Mouse (Mus musculus) CH12.LX (cell line): ENCODE data around the gene Ampd3. TPM values are rescaled to one million over a fixed set of nuclear protein-coding genes. Genes with fewer than 3 reads are reported as not detected.

Experiments used
- DNase-seq: peaks from one replicate; pipeline ENCODE4 v3.0.0-alpha.2; 2013; ENCODE audit errors: extremely low read depth
- H3K27ac ChIP-seq: 2 replicates; pipeline ENCODE4 v1.5.1; 2012; ENCODE audit warnings: low read depth, mild to moderate bottlenecking, control low read depth, moderate library complexity; ENCODE audit not compliant: insufficient read depth
- H3K27me3 ChIP-seq: replicated peaks from 2 replicates; pipeline ENCODE3; 2012; ENCODE audit warnings: inconsistent platforms
- H3K36me3 ChIP-seq, 2 experiments: replicated peaks in 1 of 2; 2 replicates each; pipeline versions ENCODE3 to v1.6.1; 2012; ENCODE audit warnings: inconsistent platforms in 1 of 2, low read length in 1 of 2, mild to moderate bottlenecking in 1 of 2, mixed read lengths in 1 of 2, moderate library complexity in 1 of 2; ENCODE audit not compliant: control insufficient read depth in 1 of 2, insufficient read depth in 1 of 2
- H3K4me1 ChIP-seq, 2 experiments: 2 replicates each; pipeline ENCODE4 v1.6.1; 2012; ENCODE audit warnings: inconsistent platforms in 1 of 2, moderate library complexity in 1 of 2; ENCODE audit not compliant: insufficient read depth in 2 of 2, control insufficient read depth in 1 of 2
- H3K4me2 ChIP-seq: 2 replicates; pipeline ENCODE4 v1.6.1; 2012; ENCODE audit warnings: low read depth, mild to moderate bottlenecking, control low read depth; ENCODE audit not compliant: poor library complexity, insufficient read depth, severe bottlenecking
- H3K4me3 ChIP-seq, 3 experiments: fragments of 150-350 bp in 1 of 3; sonication (generic) in 1 of 3; replicated peaks in 1 of 3; 2 replicates each; pipeline versions ENCODE3 to v1.5.1; 2011 to 2012; ENCODE audit warnings: low read depth in 2 of 3, low read length in 2 of 3, mild to moderate bottlenecking in 2 of 3, moderate library complexity in 2 of 3, control low read depth in 1 of 3, improper control_type of control experiment in 1 of 3, inconsistent platforms in 1 of 3, mixed read lengths in 1 of 3; ENCODE audit not compliant: poor library complexity in 1 of 3
- H3K79me2 ChIP-seq: replicated peaks from 2 replicates; pipeline ENCODE4 v1.6.1; 2012; ENCODE audit warnings: mild to moderate bottlenecking, moderate library complexity; ENCODE audit not compliant: control insufficient read depth, poor library complexity, insufficient read depth, severe bottlenecking; ENCODE audit errors: extremely low read depth
- H3K9ac ChIP-seq: 2 replicates; pipeline ENCODE4 v1.6.1; 2012; ENCODE audit warnings: low read depth, mild to moderate bottlenecking, control low read depth, moderate library complexity; ENCODE audit not compliant: insufficient read depth
- H3K9me3 ChIP-seq: replicated peaks from 2 replicates; pipeline ENCODE3; 2012; ENCODE audit warnings: low read length, inconsistent platforms, mixed read lengths
- CHD2 ChIP-seq: IDR thresholded peaks from 2 replicates; pipeline ENCODE4 v1.6.1; 2011; ENCODE audit warnings: low read length, improper control_type of control experiment
- CTCF ChIP-seq, 2 experiments: IDR thresholded peaks in 1 of 2; conservative IDR thresholded peaks in 1 of 2; 2 replicates each; pipeline ENCODE4 v1.5.1; 2011 to 2012; ENCODE audit warnings: low read depth in 2 of 2, low read length in 2 of 2, improper control_type of control experiment in 1 of 2, inconsistent platforms in 1 of 2, mild to moderate bottlenecking in 1 of 2, moderate library complexity in 1 of 2
- ETS1 ChIP-seq: conservative IDR thresholded peaks from 2 replicates; pipeline ENCODE4 v1.6.1; 2012; ENCODE audit warnings: low read depth, mild to moderate bottlenecking, inconsistent platforms, low read length, improper control_type of control experiment, moderate library complexity
- IRF4 ChIP-seq: IDR thresholded peaks from 2 replicates; pipeline ENCODE4 v1.6.1; 2014; ENCODE audit warnings: low read depth, mild to moderate bottlenecking, inconsistent platforms, low read length, improper control_type of control experiment
- JUN ChIP-seq: IDR thresholded peaks from 2 replicates; pipeline ENCODE4 v1.6.1; 2011; ENCODE audit warnings: low read depth, mild to moderate bottlenecking, low read length, improper control_type of control experiment, moderate library complexity; ENCODE audit not compliant: insufficient read depth
- KAT2A ChIP-seq: IDR thresholded peaks from 2 replicates; pipeline ENCODE4 v1.6.1; 2012; ENCODE audit warnings: low read length, improper control_type of control experiment, inconsistent platforms; ENCODE audit not compliant: insufficient replicate concordance
- MAFK ChIP-seq: IDR thresholded peaks from 2 replicates; pipeline ENCODE4 v1.6.1; 2011; ENCODE audit warnings: low read length, improper control_type of control experiment; ENCODE audit not compliant: insufficient replicate concordance
- MAX ChIP-seq: IDR thresholded peaks from 2 replicates; pipeline ENCODE4 v1.6.1; 2011; ENCODE audit warnings: low read length, improper control_type of control experiment
- MAZ ChIP-seq: IDR thresholded peaks from 2 replicates; pipeline ENCODE4 v1.6.1; 2012; ENCODE audit warnings: low read depth, mild to moderate bottlenecking, inconsistent platforms, low read length, improper control_type of control experiment, moderate library complexity
- MEF2A ChIP-seq: IDR thresholded peaks from 2 replicates; pipeline ENCODE4 v1.6.1; 2014; ENCODE audit warnings: low read depth, mild to moderate bottlenecking, inconsistent platforms, low read length, improper control_type of control experiment, borderline replicate concordance
- NRF1 ChIP-seq: IDR thresholded peaks from 2 replicates; pipeline ENCODE4 v1.6.1; 2014; ENCODE audit warnings: low read depth, mild to moderate bottlenecking, inconsistent platforms, low read length, improper control_type of control experiment, moderate library complexity
- PAX5 ChIP-seq: IDR thresholded peaks from 2 replicates; pipeline ENCODE4 v1.6.1; 2012; ENCODE audit warnings: low read length, inconsistent platforms, mixed read lengths
- RCOR1 ChIP-seq: conservative IDR thresholded peaks from 2 replicates; pipeline ENCODE4 v1.6.1; 2012; ENCODE audit warnings: low read depth, mild to moderate bottlenecking, inconsistent platforms, low read length, improper control_type of control experiment
- SIN3A ChIP-seq: IDR thresholded peaks from 2 replicates; pipeline ENCODE4 v1.6.1; 2012; ENCODE audit warnings: low read length, improper control_type of control experiment, inconsistent platforms
- TBP ChIP-seq: conservative IDR thresholded peaks from 2 replicates; pipeline ENCODE4 v1.6.1; 2011; ENCODE audit warnings: low read depth, low read length, improper control_type of control experiment
- TCF12 ChIP-seq: IDR thresholded peaks from 2 replicates; pipeline ENCODE4 v1.6.1; 2014; ENCODE audit warnings: low read depth, mild to moderate bottlenecking, inconsistent platforms, low read length, improper control_type of control experiment
- UBTF ChIP-seq: IDR thresholded peaks from 2 replicates; pipeline ENCODE4 v1.6.1; 2012; ENCODE audit warnings: low read depth, mild to moderate bottlenecking, inconsistent platforms, low read length, improper control_type of control experiment, moderate library complexity
- ZKSCAN1 ChIP-seq: IDR thresholded peaks from 2 replicates; pipeline ENCODE4 v1.6.1; 2012; ENCODE audit warnings: low read depth, inconsistent platforms, low read length, improper control_type of control experiment, borderline replicate concordance
- ZNF384 ChIP-seq: IDR thresholded peaks from 2 replicates; pipeline ENCODE4 v1.6.1; 2012; ENCODE audit warnings: low read depth, low read length, improper control_type of control experiment, inconsistent platforms
- dilution Hi-C: fragments of 300-500 bp; cut with MboI; formaldehyde crosslinking; loops from 2 replicates; pipeline ENCODE4 v1.14.3; 2020; ENCODE audit warnings: low sequenced_read_pairs; ENCODE audit not compliant: extremely low pct_unique_long_range_greater_than_20kb, extremely low pct_ligation_motif_present
- in situ Hi-C: fragments of 300-500 bp; cut with MboI; formaldehyde crosslinking; loops from 3 replicates; pipeline ENCODE4 v1.14.3; 2019; ENCODE audit warnings: low sequenced_read_pairs, low pct_ligation_motif_present, low pct_unique_long_range_greater_than_20kb, mixed read lengths
- polyA plus RNA-seq: library from polyadenylated mRNA; unstranded; fragments of >175 nt; gene quantifications from 2 replicates; pipeline ENCODE4 v1.2.1, GENCODE M21; 2012; ENCODE audit warnings: low read depth; ENCODE audit not compliant: insufficient read length
- total RNA-seq, 2 experiments: library from RNA; depleted of rRNA; stranded (reverse); fragments of 300-350 nt in 1 of 2; fragments of >200 nt in 1 of 2; gene quantifications; 2 replicates each; pipeline ENCODE4 v1.2.3; 2012 to 2014

Ampd3 gene
- total and polyA plus RNA-seq, 3 experiments: 0.08 to 0.84 (median 0.30) TPM

GRCm38 (mm10) chr7:110719857-110720256 lies 48.1 kb upstream of the Ampd3 start:
- DNase-seq: no peak
- Histone ChIP-seq H3K9me3 (no peaks in the 10 kb centered on the region), H3K27me3 (peaks cover 16% of the 10 kb centered on the region), H3K4me1 (no peaks in the 10 kb centered on the region), H3K9ac (no peak overlapping the region), H3K4me2 (no peak overlapping the region), H3K27ac (no peak overlapping the region), H3K36me3 (no peaks in the 10 kb centered on the region), H3K4me3 (no peak overlapping the region), H3K79me2 (no peaks in the 10 kb centered on the region)
- dilution Hi-C loops (no loop called here), in situ Hi-C loops (loop anchor here (10.0 kb wide), 3 partner anchors 205 to 295 kb away; no protein-coding TSS in a partner anchor)
- TF ChIP-seq ZNF384 (no peak), PAX5 (no peak), TBP (no peak), TCF12 (no peak), CTCF (conservative IDR thresholded peaks at IDR 0.05 in 1 of 2, IDR thresholded peaks at IDR 0.05 in 1 of 2; ENCODE audit: low read depth in 2 of 2, low read length in 2 of 2) (no peak), RCOR1 (no peak), MEF2A (no peak), KAT2A (no peak), JUN (no peak), MAFK (no peak), NRF1 (no peak), CHD2 (no peak), IRF4 (no peak), UBTF (no peak), ZKSCAN1 (no peak)

DNA sequence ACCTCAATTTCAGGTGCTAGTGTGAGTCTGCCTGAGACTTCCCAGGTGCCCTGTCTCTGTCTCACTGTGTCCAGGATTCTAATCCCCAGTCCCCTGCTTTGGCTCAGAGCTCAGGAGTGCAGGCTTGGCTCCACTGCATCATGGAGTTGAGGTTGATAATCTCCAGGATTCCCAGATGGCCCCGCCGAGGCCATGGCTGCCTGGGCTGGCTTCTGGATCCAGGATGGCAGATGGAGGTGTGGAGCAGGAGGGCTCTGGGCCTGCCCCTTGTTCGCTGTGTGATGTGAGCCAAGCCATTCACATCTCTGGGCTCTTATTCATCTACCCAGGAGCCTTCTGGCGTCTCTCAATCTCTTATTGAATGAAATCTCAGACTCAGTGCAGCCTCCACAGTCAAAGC lies 45.8 kb upstream of the Ampd3 start:
- H3K27me3 ChIP-seq: peaks cover 3% of the 10 kb centered on the region
- no peaks in the 10 kb centered on the region for H3K79me2 ChIP-seq
- TF ChIP-seq ETS1 (no peak), MAX (no peak), MAZ (no peak), RCOR1 (no peak), SIN3A (no peak), JUN (no peak)
- H3K4me3 ChIP-seq: no peak overlapping the region
- no peak overlapping the region for H3K4me2 ChIP-seq
- H3K36me3 ChIP-seq: no peaks in the 10 kb centered on the region
- dilution Hi-C loops: no loop called here
- in situ Hi-C loops: loop anchor here (10.0 kb wide), 2 partner anchors 223 to 293 kb away; no protein-coding TSS in a partner anchor
- no peak overlapping the region for H3K9ac ChIP-seq
- H3K27ac ChIP-seq: no peak overlapping the region
- H3K4me1 ChIP-seq: no peaks in the 10 kb centered on the region
- no peak for DNase-seq
- no peaks in the 10 kb centered on the region for H3K9me3 ChIP-seq
